Comparison of ENCODE assay signal across 18 mouse cellular contexts in the genomic region with DNA sequence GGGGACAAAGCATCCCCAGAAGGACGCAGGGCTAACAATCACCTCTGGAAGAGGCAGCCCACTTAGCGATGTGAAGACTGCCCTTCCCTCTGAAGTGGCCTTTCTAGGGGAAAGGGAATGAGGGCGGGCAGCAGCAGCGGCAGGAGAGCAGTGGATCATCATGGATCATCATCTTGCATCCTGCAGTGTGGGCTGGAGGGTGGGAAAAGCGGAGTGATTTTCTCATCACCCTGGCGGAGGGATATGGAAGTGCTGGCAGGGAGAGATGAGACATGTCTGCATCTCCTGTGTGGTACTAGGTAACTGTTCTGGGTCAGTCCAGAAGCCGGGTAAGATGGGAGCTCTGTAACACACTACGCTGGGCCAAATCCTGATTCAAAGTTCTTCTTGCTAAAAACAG. TPM values are rescaled to one million over a fixed set of nuclear protein-coding genes. Genes with fewer than 3 reads are reported as not detected.
DNase-seq lines count a peak whose midpoint lies in the region; ATAC-seq and TF ChIP-seq lines count a peak whose summit lies in the region.
"Had no signal": no experiment of that assay in that cellular context is flagged by ENCODE, and none has a peak within 500 bp of the region (broad histone marks: within the 10 kb centered on the region; RNA-seq: fewer than 3 reads in every experiment).

No protein-coding gene starts in this region.

- no peak for TF ChIP-seq CTCF in stomach, postnatal 0 days (IDR thresholded peaks at IDR 0.05; ENCODE audit: low read depth)

- H3K27ac ChIP-seq in hindbrain, embryonic 15.5 days (replicated peaks) = 0 out of 2 replicates have a peak overlapping the region, but pooled peaks have one; percentile 20
- H3K27ac ChIP-seq in hindbrain, embryonic 12.5 days = no peak overlapping the region
- no peak overlapping the region for H3K27ac ChIP-seq in stomach, postnatal 0 days (replicated peaks)
- H3K27ac ChIP-seq in intestine, embryonic 15.5 days = no peak overlapping the region
- H3K27ac ChIP-seq: embryonic facial prominence, embryonic 15.5 days; heart, embryonic 10.5 days; hindbrain, embryonic 10.5 days; limb, embryonic 10.5 days; liver, embryonic 14.5 days; neural tube, embryonic 15.5 days had no signal

- no peak for TF ChIP-seq EP300 in stomach, postnatal 0 days (optimal IDR thresholded peaks at IDR 0.05)

- WGBS in hindbrain, embryonic 15.5 days = 70% methylated on average over 8 of the region's 8 CpGs
- 74% methylated on average over 8 of the region's 8 CpGs for WGBS in hindbrain, embryonic 12.5 days
- WGBS in stomach, postnatal 0 days = 69% methylated on average over 8 of the region's 8 CpGs
- 76% methylated on average over 8 of the region's 8 CpGs for WGBS in intestine, embryonic 15.5 days

- DNase-seq in right cerebral cortex, postnatal 10 days (ENCODE audit: low spot score in 2 of 2) = peak; percentile 51 to 71
- no peak for DNase-seq in right cerebral cortex, postnatal 36 days (ENCODE audit: low spot score in 2 of 2)
- peak; percentile 24 to 33 for DNase-seq in cerebellum, postnatal 14 days
- DNase-seq in right cerebral cortex, postnatal 4 days = peak; percentile 37
- no peak for DNase-seq in stomach, postnatal 0 days (ENCODE audit: low spot score)
- DNase-seq: adrenal gland, postnatal 10 days; kidney, adult 9 months; lung, postnatal 36 days had no signal

- H3K27me3 ChIP-seq in hindbrain, embryonic 15.5 days = no peaks in the 10 kb centered on the region
- H3K27me3 ChIP-seq in hindbrain, embryonic 12.5 days = no peaks in the 10 kb centered on the region
- no peaks in the 10 kb centered on the region for H3K27me3 ChIP-seq in stomach, postnatal 0 days (ENCODE audit: control insufficient read depth, insufficient read depth, low read length)
- H3K27me3 ChIP-seq in intestine, embryonic 15.5 days (replicated peaks) = no peaks in the 10 kb centered on the region
- H3K27me3 ChIP-seq: embryonic facial prominence, embryonic 15.5 days; neural tube, embryonic 15.5 days; Patski had no signal

- no peak overlapping the region for H3K9ac ChIP-seq in hindbrain, embryonic 15.5 days
- H3K9ac ChIP-seq in hindbrain, embryonic 12.5 days = no peak overlapping the region
- no peak overlapping the region for H3K9ac ChIP-seq in stomach, postnatal 0 days (ENCODE audit: low read length)
- H3K9ac ChIP-seq in intestine, embryonic 15.5 days = no peak overlapping the region
- H3K9ac ChIP-seq: embryonic facial prominence, embryonic 15.5 days; liver, embryonic 14.5 days; neural tube, embryonic 15.5 days had no signal

- no peaks in the 10 kb centered on the region for H3K9me3 ChIP-seq in hindbrain, embryonic 15.5 days
- no peaks in the 10 kb centered on the region for H3K9me3 ChIP-seq in hindbrain, embryonic 12.5 days (replicated peaks)
- no peaks in the 10 kb centered on the region for H3K9me3 ChIP-seq in stomach, postnatal 0 days (ENCODE audit: control insufficient read depth, low read length)
- no peaks in the 10 kb centered on the region for H3K9me3 ChIP-seq in intestine, embryonic 15.5 days
- H3K9me3 ChIP-seq: embryonic facial prominence, embryonic 15.5 days; heart, embryonic 10.5 days; hindbrain, embryonic 10.5 days; limb, embryonic 10.5 days; neural tube, embryonic 15.5 days had no signal

- H3K36me3 ChIP-seq in hindbrain, embryonic 15.5 days = no peaks in the 10 kb centered on the region
- H3K36me3 ChIP-seq in hindbrain, embryonic 12.5 days = no peaks in the 10 kb centered on the region
- H3K36me3 ChIP-seq in stomach, postnatal 0 days (ENCODE audit: control insufficient read depth, insufficient read depth, low read length) = no peaks in the 10 kb centered on the region
- H3K36me3 ChIP-seq in intestine, embryonic 15.5 days = no peaks in the 10 kb centered on the region
- H3K36me3 ChIP-seq: heart, embryonic 10.5 days; hindbrain, embryonic 10.5 days; limb, embryonic 10.5 days had no signal

- peaks cover 5% of the 10 kb centered on the region; the same call in 1 of the 2 replicates for H3K4me1 ChIP-seq in hindbrain, embryonic 15.5 days (replicated peaks)
- H3K4me1 ChIP-seq in hindbrain, embryonic 12.5 days = no peaks in the 10 kb centered on the region
- no peaks in the 10 kb centered on the region for H3K4me1 ChIP-seq in stomach, postnatal 0 days (replicated peaks; ENCODE audit: control insufficient read depth, insufficient read depth)
- no peaks in the 10 kb centered on the region for H3K4me1 ChIP-seq in intestine, embryonic 15.5 days (replicated peaks)
- H3K4me1 ChIP-seq: heart, embryonic 10.5 days; hindbrain, embryonic 10.5 days; limb, embryonic 10.5 days had no signal

- no peak overlapping the region for H3K4me3 ChIP-seq in hindbrain, embryonic 15.5 days
- H3K4me3 ChIP-seq in hindbrain, embryonic 12.5 days = no peak overlapping the region
- no peak overlapping the region for H3K4me3 ChIP-seq in stomach, postnatal 0 days (ENCODE audit: low read depth, low read length)
- no peak overlapping the region for H3K4me3 ChIP-seq in intestine, embryonic 15.5 days (replicated peaks)
- H3K4me3 ChIP-seq: embryonic facial prominence, embryonic 15.5 days; heart, embryonic 10.5 days; hindbrain, embryonic 10.5 days; limb, embryonic 10.5 days; neural tube, embryonic 15.5 days had no signal

- no peak for ATAC-seq in hindbrain, embryonic 15.5 days (ENCODE audit: low FRiP score, low read depth)
- no peak for ATAC-seq in hindbrain, embryonic 12.5 days (ENCODE audit: low FRiP score)
- no peak for ATAC-seq in stomach, postnatal 0 days (ENCODE audit: low FRiP score, low TSS enrichment)
- no peak for ATAC-seq in intestine, embryonic 15.5 days
- ATAC-seq: Patski had no signal

- no peak overlapping the region for H3K4me2 ChIP-seq in hindbrain, embryonic 15.5 days
- no peak overlapping the region for H3K4me2 ChIP-seq in hindbrain, embryonic 12.5 days (replicated peaks)
- no peak overlapping the region for H3K4me2 ChIP-seq in stomach, postnatal 0 days (replicated peaks; ENCODE audit: low read depth)
- H3K4me2 ChIP-seq in intestine, embryonic 15.5 days (replicated peaks) = no peak overlapping the region
- H3K4me2 ChIP-seq: embryonic facial prominence, embryonic 15.5 days; neural tube, embryonic 15.5 days had no signal

RNA-seq across cellular contexts. Expression of a gene that starts 18.4 kb away (rescaled TPM):
- polyA plus RNA-seq in hindbrain, embryonic 15.5 days (2015; fragmentation: Nextera tagmentation; extraction: Ambion mirVana) = 6.0 and 6.1 TPM in 2 replicates
- polyA plus RNA-seq in hindbrain, embryonic 12.5 days (2016; fragmentation: Nextera tagmentation; extraction: Ambion mirVana) = 3.0 and 3.5 TPM in 2 replicates
- polyA plus RNA-seq in stomach, postnatal 0 days (2015; fragmentation: Nextera tagmentation; extraction: Ambion mirVana) = 0.57 and 0.71 TPM in 2 replicates
- polyA plus RNA-seq in intestine, embryonic 15.5 days (2015; fragmentation: Nextera tagmentation; extraction: Ambion mirVana) = 0.77 and 1.1 TPM in 2 replicates

Comparison
In these comparisons a context has a peak if more than half of its experiments do, and no peak if none do; other contexts are left out.
1. DNase-seq: peak in right cerebral cortex, postnatal 10 days (2 of 2), cerebellum, postnatal 14 days (2 of 2) and right cerebral cortex, postnatal 4 days (single experiment); none in right cerebral cortex, postnatal 36 days (0 of 2) and stomach, postnatal 0 days (single experiment).